Mouse (Mus musculus) embryo, embryonic 10.5 days (tissue): ENCODE measurements at regions not wholly inside any gene's neighbourhood (a gene's known extent, or its start where the extent isn't known, plus 50 kb on each side); places are given as distances from the start of the nearest gene placed in this dataset.

Source experiments
- DNase-seq: peaks from one replicate; pipeline ENCODE4 v3.0.0-alpha.2; 2015; ENCODE audit warnings: low spot score

GRCm38 (mm10) chr13:97393456-97393855, 152.6 kb downstream of the Enc1 start:
- no peak for DNase-seq

- DNase-seq: peak; percentile 80
Measured at GRCm38 (mm10) chr13:97390449-97390930, 149.6 kb downstream of the Enc1 start.

GRCm38 (mm10) chr13:97388851-97389479, 148.1 kb downstream of the Enc1 start:
- no peak for DNase-seq

GRCm38 (mm10) chr13:97386511-97386910, 145.6 kb downstream of the Enc1 start:
- DNase-seq: no peak

GRCm38 (mm10) chr13:97385531-97385930, 144.6 kb downstream of the Enc1 start:
- DNase-seq: no peak

- no peak for DNase-seq
Measured at GRCm38 (mm10) chr13:97384091-97384777, 143.3 kb downstream of the Enc1 start.

- no peak for DNase-seq
Measured at GRCm38 (mm10) chr13:97383351-97383750, 142.4 kb downstream of the Enc1 start.

- DNase-seq: no peak
Measured at GRCm38 (mm10) chr13:97380366-97380765, 139.5 kb downstream of the Enc1 start.

- DNase-seq: no peak
Measured at GRCm38 (mm10) chr13:97376232-97376523, 135.3 kb downstream of the Enc1 start.

- DNase-seq: peak; percentile 86
Measured at GRCm38 (mm10) chr13:97375501-97376231, 134.8 kb downstream of the Enc1 start.

- DNase-seq: no peak
Measured at GRCm38 (mm10) chr13:97372348-97372747, 131.4 kb downstream of the Enc1 start.

- no peak for DNase-seq
Measured at GRCm38 (mm10) chr13:97371200-97371599, 130.3 kb downstream of the Enc1 start.

- no peak for DNase-seq
Measured at GRCm38 (mm10) chr13:97366723-97367122, 125.8 kb downstream of the Enc1 start.

GRCm38 (mm10) chr13:97365557-97366244, 124.8 kb downstream of the Enc1 start:
- no peak for DNase-seq

- no peak for DNase-seq
Measured at GRCm38 (mm10) chr13:97365004-97365403, 124.1 kb downstream of the Enc1 start.

GRCm38 (mm10) chr13:97363765-97364164, 122.9 kb downstream of the Enc1 start:
- DNase-seq: no peak

GRCm38 (mm10) chr13:97363214-97363613, 122.3 kb downstream of the Enc1 start:
- DNase-seq: no peak

GRCm38 (mm10) chr13:97360551-97360950, 119.6 kb downstream of the Enc1 start:
- DNase-seq: no peak

- DNase-seq: no peak
Measured at GRCm38 (mm10) chr13:97358781-97359305, 117.9 kb downstream of the Enc1 start.

- DNase-seq: no peak
Measured at GRCm38 (mm10) chr13:97358261-97358660, 117.4 kb downstream of the Enc1 start.

- DNase-seq: no peak
Measured at GRCm38 (mm10) chr13:97356923-97357807, 116.3 kb downstream of the Enc1 start.
